In the genomic region with DNA sequence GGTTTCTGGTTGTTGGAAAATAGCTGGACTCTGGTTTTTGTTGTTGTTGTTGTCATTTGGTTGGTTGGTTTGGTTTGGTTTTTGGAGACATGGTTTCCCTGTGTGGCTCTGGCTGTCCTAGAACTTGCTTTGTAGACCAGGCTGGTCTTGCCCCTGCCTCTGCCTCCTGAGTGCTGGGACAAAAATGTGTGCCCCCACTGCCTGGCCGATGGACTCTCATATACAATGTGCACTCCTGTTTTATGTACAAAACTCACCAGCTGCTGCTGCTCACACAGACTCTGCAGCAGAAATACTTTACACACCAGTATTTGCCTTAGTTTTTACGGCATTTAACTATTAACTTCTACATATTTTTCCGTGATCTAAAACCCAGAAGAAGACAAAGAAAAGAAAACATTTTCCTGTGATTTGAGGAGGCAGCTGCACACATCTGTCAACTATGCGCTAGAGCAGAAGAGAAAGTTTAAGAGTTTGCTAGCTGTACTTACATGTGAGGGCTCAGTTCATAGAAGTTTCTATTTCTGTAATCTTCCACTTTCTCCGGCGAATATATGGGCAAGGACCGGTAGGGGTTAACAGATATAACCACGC, we compare ENCODE assay signal across 35 mouse cellular contexts. TPM values are rescaled to one million over a fixed set of nuclear protein-coding genes. Genes with fewer than 3 reads are reported as not detected.
DNase-seq lines count a peak whose midpoint lies in the region; ATAC-seq and TF ChIP-seq lines count a peak whose summit lies in the region.
"Had no signal": no experiment of that assay in that cellular context is flagged by ENCODE, and none has a peak within 500 bp of the region (broad histone marks: within the 10 kb centered on the region; RNA-seq: fewer than 3 reads in every experiment).

No protein-coding gene starts in this region.

- H3K9ac ChIP-seq in kidney, postnatal 0 days (ENCODE audit: low read depth, low read length): no peak overlapping the region
- no peak overlapping the region for H3K9ac ChIP-seq in intestine, embryonic 15.5 days
- H3K9ac ChIP-seq in stomach, embryonic 15.5 days: no peak overlapping the region
- H3K9ac ChIP-seq: embryonic facial prominence, embryonic 15.5 days; forebrain, embryonic 12.5 days; forebrain, postnatal 0 days; hindbrain, embryonic 13.5 days; liver, embryonic 14.5 days; midbrain, embryonic 12.5 days; neural tube, embryonic 12.5 days had no signal

- no peak for TF ChIP-seq CTCF in gastrocnemius, adult 2 months (IDR thresholded peaks at IDR 0.05)
- TF ChIP-seq CTCF in kidney, postnatal 0 days (IDR thresholded peaks at IDR 0.05; ENCODE audit: low read depth): no peak
- TF ChIP-seq CTCF in kidney, adult 2 months (conservative IDR thresholded peaks at IDR 0.05; ENCODE audit: insufficient read depth, insufficient read length, low read depth, low read length): no peak

- H3K36me3 ChIP-seq in kidney, postnatal 0 days (ENCODE audit: insufficient read depth, low read length): peaks cover 3% of the 10 kb centered on the region; the same call in 1 of the 2 replicates
- no peaks in the 10 kb centered on the region for H3K36me3 ChIP-seq in kidney, adult 2 months (ENCODE audit: control insufficient read depth, insufficient read depth, low read length)
- H3K36me3 ChIP-seq in intestine, embryonic 15.5 days: no peaks in the 10 kb centered on the region
- no peaks in the 10 kb centered on the region for H3K36me3 ChIP-seq in stomach, embryonic 15.5 days

- WGBS in kidney, postnatal 0 days: 71% methylated on average over 8 of the region's 8 CpGs
- 80% methylated on average over 8 of the region's 8 CpGs for WGBS in kidney, adult 2 months
- WGBS in intestine, embryonic 15.5 days: 41% methylated on average over 8 of the region's 8 CpGs
- 43% methylated on average over 8 of the region's 8 CpGs for WGBS in stomach, embryonic 15.5 days

- no peak for ATAC-seq in kidney, postnatal 0 days (replicated peaks; ENCODE audit: low FRiP score, low read depth)
- ATAC-seq in intestine, embryonic 15.5 days: peak; percentile 50; the same call in 1 of the 2 replicates
- no peak; the same call in 1 of the 2 replicates for ATAC-seq in stomach, embryonic 15.5 days (ENCODE audit: insufficient read depth, low FRiP score, low read depth)
- ATAC-seq: activated CD4-positive, CD25-positive, alpha-beta regulatory T cell, adult 4 months; forebrain, postnatal 0 days had no signal

- no peak overlapping the region for H3K4me2 ChIP-seq in kidney, postnatal 0 days (ENCODE audit: low read length)
- H3K4me2 ChIP-seq in intestine, embryonic 15.5 days (replicated peaks): 0 out of 2 replicates have a peak overlapping the region, but pooled peaks have one; percentile 26
- H3K4me2 ChIP-seq in stomach, embryonic 15.5 days: peak overlapping the region; percentile 20; the same call in 1 of the 2 replicates
- H3K4me2 ChIP-seq: embryonic facial prominence, embryonic 15.5 days; forebrain, embryonic 12.5 days; heart, embryonic 11.5 days; hindbrain, embryonic 13.5 days; midbrain, embryonic 12.5 days; neural tube, embryonic 12.5 days had no signal

- no peak overlapping the region; the same call in 1 of the 2 replicates for H3K27ac ChIP-seq in gastrocnemius, adult 2 months
- no peak overlapping the region for H3K27ac ChIP-seq in kidney, postnatal 0 days
- H3K27ac ChIP-seq in kidney, adult 2 months (ENCODE audit: insufficient read depth, low read depth, low read length): no peak overlapping the region
- H3K27ac ChIP-seq in intestine, embryonic 15.5 days: peak overlapping the region; percentile 68
- H3K27ac ChIP-seq in stomach, embryonic 15.5 days: peak overlapping the region; percentile 74
- H3K27ac ChIP-seq: embryonic facial prominence, embryonic 10.5 days; embryonic facial prominence, embryonic 15.5 days; forebrain, embryonic 12.5 days; hindbrain, embryonic 13.5 days; left cerebral cortex, adult 2 months; liver, embryonic 14.5 days; midbrain, embryonic 12.5 days; neural tube, embryonic 12.5 days had no signal

- H3K4me3 ChIP-seq in gastrocnemius, adult 2 months: peak overlapping the region; percentile 59
- no peak overlapping the region for H3K4me3 ChIP-seq in kidney, postnatal 0 days (replicated peaks; ENCODE audit: low read depth, low read length)
- H3K4me3 ChIP-seq in kidney, adult 2 months (ENCODE audit: insufficient read depth, low read depth, low read length): no peak overlapping the region
- no peak overlapping the region for H3K4me3 ChIP-seq in intestine, embryonic 15.5 days (replicated peaks)
- no peak overlapping the region for H3K4me3 ChIP-seq in stomach, embryonic 15.5 days (replicated peaks)
- H3K4me3 ChIP-seq: embryonic facial prominence, embryonic 10.5 days; embryonic facial prominence, embryonic 15.5 days; forebrain, embryonic 12.5 days; hindbrain, embryonic 13.5 days; left cerebral cortex, adult 2 months; megakaryocyte, embryonic 14.5 days; midbrain, embryonic 12.5 days; myocyte; neural tube, embryonic 12.5 days had no signal

- H3K9me3 ChIP-seq in kidney, postnatal 0 days (replicated peaks; ENCODE audit: low read length): no peaks in the 10 kb centered on the region
- no peaks in the 10 kb centered on the region for H3K9me3 ChIP-seq in intestine, embryonic 15.5 days
- H3K9me3 ChIP-seq in stomach, embryonic 15.5 days: no peaks in the 10 kb centered on the region
- H3K9me3 ChIP-seq: embryonic facial prominence, embryonic 10.5 days; embryonic facial prominence, embryonic 15.5 days; forebrain, embryonic 12.5 days; hindbrain, embryonic 13.5 days; megakaryocyte, embryonic 14.5 days; midbrain, embryonic 12.5 days; neural tube, embryonic 12.5 days had no signal

- TF ChIP-seq POLR2A in kidney, adult 2 months (IDR thresholded peaks at IDR 0.05; ENCODE audit: low read depth, low read length): no peak

- no peaks in the 10 kb centered on the region for H3K27me3 ChIP-seq in kidney, postnatal 0 days (ENCODE audit: insufficient read depth, low read length)
- no peaks in the 10 kb centered on the region for H3K27me3 ChIP-seq in kidney, adult 2 months (replicated peaks; ENCODE audit: control insufficient read depth, insufficient read depth, low read length)
- no peaks in the 10 kb centered on the region for H3K27me3 ChIP-seq in intestine, embryonic 15.5 days (replicated peaks)
- H3K27me3 ChIP-seq in stomach, embryonic 15.5 days (replicated peaks): no peaks in the 10 kb centered on the region
- H3K27me3 ChIP-seq: CH12.LX; embryonic facial prominence, embryonic 15.5 days; forebrain, embryonic 12.5 days; hindbrain, embryonic 13.5 days; midbrain, embryonic 12.5 days; neural tube, embryonic 12.5 days had no signal

- H3K4me1 ChIP-seq in kidney, postnatal 0 days (replicated peaks; ENCODE audit: insufficient read depth, low read length): no peaks in the 10 kb centered on the region
- no peaks in the 10 kb centered on the region for H3K4me1 ChIP-seq in kidney, adult 2 months (ENCODE audit: control insufficient read depth, insufficient read depth, low read length)
- peaks cover 7% of the 10 kb centered on the region for H3K4me1 ChIP-seq in intestine, embryonic 15.5 days (replicated peaks)
- H3K4me1 ChIP-seq in stomach, embryonic 15.5 days: peaks cover 8% of the 10 kb centered on the region
- H3K4me1 ChIP-seq: embryonic facial prominence, embryonic 10.5 days; megakaryocyte, embryonic 14.5 days; neural tube, embryonic 12.5 days had no signal

- no peak for DNase-seq in gastrocnemius, adult 2 months
- DNase-seq in gastrocnemius, postnatal 4 days (ENCODE audit: low spot score in 2 of 2): no peak
- DNase-seq in kidney, postnatal 0 days (ENCODE audit: low spot score): peak; percentile 61
- DNase-seq in kidney, adult 2 months: no peak
- DNase-seq in ovary, adult 18-20 months (ENCODE audit: low spot score): no peak
- no peak for DNase-seq in layer of hippocampus, adult 8-10 months (ENCODE audit: low spot score in 2 of 2)
- DNase-seq: adrenal gland, adult 2 months; adrenal gland, postnatal 36 days; cerebellum, adult 18-20 months; cerebellum, postnatal 14 days; forebrain, postnatal 0 days; gastrocnemius, postnatal 14 days; heart, adult 11 months; heart, postnatal 4 days; kidney, postnatal 14 days; liver; lung, adult 2 months; lung, postnatal 4 days; thymus, adult 18-20 months; thymus, postnatal 25 days had no signal

- intact Hi-C loops in gastrocnemius, adult 2 months (cut with DNase I): no loop called here

RNA-seq across cellular contexts. Expression of a gene that starts 52.9 kb away (rescaled TPM):
- total RNA-seq in gastrocnemius, adult 2 months (2021): 10 to 100 TPM in 1 of 2 experiments, 1 to 10 TPM in 1; 8.8 to 13.1 TPM
- 10 to 100 TPM; 58.0 to 63.4 TPM for total RNA-seq in gastrocnemius, postnatal 4 days (2021)
- 58.0 and 67.0 TPM in 2 replicates for polyA plus RNA-seq in kidney, postnatal 0 days (2015; fragmentation: Nextera tagmentation; extraction: Ambion mirVana)
- polyA plus RNA-seq in kidney, adult 2 months (2012; rRNA removed): 5.8 and 5.9 TPM in 2 replicates
- polyA plus RNA-seq in intestine, embryonic 15.5 days (2015; fragmentation: Nextera tagmentation; extraction: Ambion mirVana): 45.8 and 54.0 TPM in 2 replicates
- polyA plus RNA-seq in stomach, embryonic 15.5 days (2015; fragmentation: Nextera tagmentation; extraction: Ambion mirVana): 63.0 and 63.8 TPM in 2 replicates
- 10 to 100 TPM; 12.4 to 14.7 (median 13.6) TPM for total RNA-seq in layer of hippocampus, adult 8-10 months (2022)

Comparison
In these comparisons a context has a peak if more than half of its experiments do, and no peak if none do; other contexts are left out.
1. H3K27ac ChIP-seq: peak in intestine, embryonic 15.5 days (single experiment) and stomach, embryonic 15.5 days (single experiment); none in gastrocnemius, adult 2 months (single experiment), kidney, postnatal 0 days (single experiment) and kidney, adult 2 months (single experiment).